Mouse (Mus musculus) testis, adult 2 months (tissue): ENCODE measurements around the gene Flt4. TPM values are rescaled to one million over a fixed set of nuclear protein-coding genes. Genes with fewer than 3 reads are reported as not detected.

Experiments used
- H3K27ac ChIP-seq: fragments of 200-500 bp; 2 replicates; pipeline ENCODE4 v1.5.1; 2012; ENCODE audit warnings: low read depth, low read length; ENCODE audit not compliant: control insufficient read depth, insufficient read depth
- H3K27me3 ChIP-seq: fragments of 200-500 bp; 2 replicates; pipeline ENCODE4 v1.6.1; 2012; ENCODE audit warnings: mild to moderate bottlenecking, low read length, moderate library complexity; ENCODE audit not compliant: control insufficient read depth, insufficient read depth
- H3K36me3 ChIP-seq: fragments of 200-500 bp; 2 replicates; pipeline ENCODE4 v1.6.1; 2012; ENCODE audit warnings: mild to moderate bottlenecking, low read length; ENCODE audit not compliant: control insufficient read depth, insufficient read depth
- H3K4me1 ChIP-seq: fragments of 200-500 bp; 2 replicates; pipeline ENCODE4 v1.6.1; 2012; ENCODE audit warnings: low read length; ENCODE audit not compliant: control insufficient read depth, insufficient read depth
- H3K4me3 ChIP-seq: fragments of 200-500 bp; 2 replicates; pipeline ENCODE4 v1.5.1; 2012; ENCODE audit warnings: low read depth, mild to moderate bottlenecking, low read length, moderate library complexity, mixed read lengths; ENCODE audit not compliant: control insufficient read depth
- CTCF ChIP-seq: fragments of 200-500 bp; IDR thresholded peaks from 2 replicates; pipeline ENCODE4 v1.5.1; 2012; ENCODE audit warnings: low read depth, mild to moderate bottlenecking, inconsistent platforms, low read length, moderate library complexity; ENCODE audit not compliant: control insufficient read depth, insufficient read depth, insufficient replicate concordance
- POLR2A ChIP-seq: fragments of 200-500 bp; IDR thresholded peaks from 2 replicates; pipeline ENCODE4 v1.6.1; 2012; ENCODE audit warnings: low read depth, mild to moderate bottlenecking, inconsistent platforms, low read length, moderate library complexity; ENCODE audit not compliant: control insufficient read depth
- polyA plus RNA-seq: library from polyadenylated mRNA; depleted of rRNA; stranded (reverse); fragments of >200 nt; gene quantifications from 2 replicates; pipeline ENCODE4 v1.2.3, GENCODE M21; 2012

The Flt4 gene
- polyA plus RNA-seq, 1 experiment: 4.5 TPM

- no peaks in the 10 kb centered on the region for H3K27me3 ChIP-seq
- H3K4me1 ChIP-seq: peaks cover 5% of the 10 kb centered on the region
- no peaks in the 10 kb centered on the region for H3K36me3 ChIP-seq
- TF ChIP-seq POLR2A (no peak), CTCF (no peak)
- H3K4me3 ChIP-seq: no peak overlapping the region
- H3K27ac ChIP-seq: 0 out of 2 replicates have a peak overlapping the region, but pooled peaks have one; percentile 5
Observed at GRCm38 (mm10) chr11:49650994-49651761, 42.1 kb downstream of the Flt4 start.

- Histone ChIP-seq H3K27ac (no peak overlapping the region), H3K4me3 (no peak overlapping the region), H3K4me1 (peaks cover 5% of the 10 kb centered on the region), H3K27me3 (no peaks in the 10 kb centered on the region), H3K36me3 (no peaks in the 10 kb centered on the region)
- no peak for TF ChIP-seq CTCF
- TF ChIP-seq POLR2A: no peak
Observed at GRCm38 (mm10) chr11:49651762-49652322, 42.8 kb downstream of the Flt4 start.

- H3K36me3 ChIP-seq: no peaks in the 10 kb centered on the region
- H3K4me1 ChIP-seq: peaks cover 5% of the 10 kb centered on the region
- peak overlapping the region; percentile 26; the same call in 1 of the 2 replicates for H3K4me3 ChIP-seq
- peak; percentile 78; the same call in 1 of the 2 replicates for TF ChIP-seq CTCF
- no peak for TF ChIP-seq POLR2A
- H3K27me3 ChIP-seq: no peaks in the 10 kb centered on the region
- H3K27ac ChIP-seq: no peak overlapping the region
Observed at GRCm38 (mm10) chr11:49652401-49653078, 43.5 kb downstream of the Flt4 start.

GRCm38 (mm10) chr11:49653079-49653408 lies 44.0 kb downstream of the Flt4 start:
- TF ChIP-seq CTCF: no peak
- TF ChIP-seq POLR2A: no peak
- no peaks in the 10 kb centered on the region for H3K27me3 ChIP-seq
- no peak overlapping the region for H3K27ac ChIP-seq
- peak overlapping the region; percentile 26; the same call in 1 of the 2 replicates for H3K4me3 ChIP-seq
- H3K36me3 ChIP-seq: no peaks in the 10 kb centered on the region
- H3K4me1 ChIP-seq: peaks cover 8% of the 10 kb centered on the region

GRCm38 (mm10) chr11:49654651-49655050 lies 45.6 kb downstream of the Flt4 start:
- Histone ChIP-seq H3K36me3 (no peaks in the 10 kb centered on the region), H3K27me3 (no peaks in the 10 kb centered on the region), H3K27ac (no peak overlapping the region), H3K4me1 (peaks cover 8% of the 10 kb centered on the region), H3K4me3 (no peak overlapping the region)
- TF ChIP-seq CTCF: no peak
- no peak for TF ChIP-seq POLR2A

- H3K4me3 ChIP-seq: no peak overlapping the region
- TF ChIP-seq POLR2A (no peak), CTCF (no peak)
Observed at GRCm38 (mm10) chr11:49655501-49655900, 46.4 kb downstream of the Flt4 start.

GRCm38 (mm10) chr11:49658065-49658464 lies 49.0 kb downstream of the Flt4 start:
- no peak overlapping the region for H3K4me3 ChIP-seq
- TF ChIP-seq CTCF (no peak), POLR2A (no peak)
- H3K27ac ChIP-seq: 0 out of 2 replicates have a peak overlapping the region, but pooled peaks have one; percentile 11
- H3K27me3 ChIP-seq: no peaks in the 10 kb centered on the region
- peaks cover 7% of the 10 kb centered on the region for H3K4me1 ChIP-seq
- no peaks in the 10 kb centered on the region for H3K36me3 ChIP-seq

More at GRCm38 (mm10) chr11:49655501-49655900, 46.4 kb downstream of the Flt4 start:
- Histone ChIP-seq H3K4me1 (peaks cover 8% of the 10 kb centered on the region), H3K36me3 (no peaks in the 10 kb centered on the region), H3K27ac (no peak overlapping the region), H3K27me3 (no peaks in the 10 kb centered on the region)
